16 mouse cellular contexts compared by ENCODE assay signal in the genomic region with DNA sequence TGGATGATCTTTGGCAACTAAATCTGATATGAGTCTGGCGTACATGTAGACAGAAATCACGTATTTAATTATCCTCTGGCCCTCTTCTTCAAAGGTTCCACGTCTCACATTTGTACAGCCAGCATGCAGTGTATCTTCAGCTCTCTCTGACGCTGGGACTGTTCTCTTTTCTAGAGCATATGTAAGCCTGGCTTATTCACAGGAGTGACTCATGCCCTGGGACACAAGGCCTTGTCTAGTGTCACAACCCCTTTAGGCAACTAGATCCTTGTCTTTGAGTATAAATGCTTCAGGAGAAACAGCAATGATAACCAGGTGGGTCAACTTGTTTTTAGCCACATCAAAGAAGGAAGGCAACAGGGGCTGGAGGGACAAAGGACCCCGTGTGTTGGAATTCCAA. TPM values are rescaled to one million over a fixed set of nuclear protein-coding genes. Genes with fewer than 3 reads are reported as not detected.
DNase-seq lines count a peak whose midpoint lies in the region.
"Had no signal": no experiment of that assay in that cellular context is flagged by ENCODE, and none has a peak within 500 bp of the region (broad histone marks: within the 10 kb centered on the region; RNA-seq: fewer than 3 reads in every experiment).

No protein-coding gene starts in this region.

- peak; percentile 42 to 74 for DNase-seq in adrenal gland, adult (ENCODE audit: inconsistent age in 2 of 2, low spot score in 1 of 2)
- no peak for DNase-seq in adrenal gland, postnatal 4 days (ENCODE audit: low spot score in 2 of 2)
- peak; percentile 39 for DNase-seq in adrenal gland, adult 8-10 months
- DNase-seq in adrenal gland, postnatal 10 days: no peak
- peak; percentile 24 for DNase-seq in 416B (ENCODE audit: low read depth)
- DNase-seq in adrenal gland, postnatal 36 days: peak; percentile 34 to 46
- no peak for DNase-seq in right cerebral cortex, adult 2 months (ENCODE audit: low spot score in 2 of 2)
- DNase-seq: cerebellum, adult 11 months; cerebellum, adult 18-20 months; cerebellum, adult 8-10 months; cerebellum, adult 9-11 months; cerebellum, postnatal 14 days; cerebellum, postnatal 36 days; embryo, embryonic 11 days; forebrain, postnatal 0 days had no signal

RNA-seq across cellular contexts. Expression of gene Socs2, which starts 5.7 kb away (rescaled TPM):
- 10 to 100 TPM; 41.3 to 44.5 TPM for total RNA-seq in adrenal gland, postnatal 4 days (2021)
- 10 to 100 TPM; 10.6 to 56.8 (median 12.6) TPM for total RNA-seq in adrenal gland, adult 8-10 months (2022)
- total RNA-seq in adrenal gland, postnatal 10 days (2021): 10 to 100 TPM; 30.0 to 34.1 TPM
- total RNA-seq in adrenal gland, postnatal 36 days (2021): 10 to 100 TPM; 25.3 to 26.5 TPM
- total RNA-seq: common myeloid progenitor, adult 5-6 weeks had no signal

Comparison
In these comparisons a context has a peak if more than half of its experiments do, and no peak if none do; other contexts are left out.
1. DNase-seq: peak in adrenal gland, adult (2 of 2), adrenal gland, adult 8-10 months (single experiment), 416B (single experiment) and adrenal gland, postnatal 36 days (2 of 2); none in adrenal gland, postnatal 4 days (0 of 2), adrenal gland, postnatal 10 days (single experiment) and right cerebral cortex, adult 2 months (0 of 2).